Mouse (Mus musculus) embryonic fibroblast, embryonic 13.5 days (primary cell): ENCODE measurements around the gene Gm20388.

Experiments
- CTCF ChIP-seq: IDR thresholded peaks from 2 replicates; pipeline ENCODE4 v1.5.1; 2011; ENCODE audit warnings: mild to moderate bottlenecking, control low read depth, low read length, moderate library complexity, borderline replicate concordance; ENCODE audit not compliant: insufficient read depth
- POLR2A ChIP-seq: IDR thresholded peaks from 2 replicates; pipeline ENCODE4 v1.6.1; 2011; ENCODE audit warnings: low read depth, mild to moderate bottlenecking, control low read depth, low read length, moderate library complexity

GRCm38 (mm10) chr8:122291549-122291948, 2380.9 kb downstream of the Gm20388 start:
- TF ChIP-seq CTCF (no peak), POLR2A (no peak)
